Mouse (Mus musculus): ENCODE measurements around the gene Olfr1428. TPM values are rescaled to one million over a fixed set of nuclear protein-coding genes. Genes with fewer than 3 reads are reported as not detected.
"Not testable (repeated sequence)": the region's sequence is repeated elsewhere in the genome, so short reads cannot be mapped to it uniquely, and the experiment has no call there.

Gene Olfr1428
- total RNA-seq (2015) (not detected in 2 replicates), total RNA-seq (2017) (not detected in 2 replicates)

DNA sequence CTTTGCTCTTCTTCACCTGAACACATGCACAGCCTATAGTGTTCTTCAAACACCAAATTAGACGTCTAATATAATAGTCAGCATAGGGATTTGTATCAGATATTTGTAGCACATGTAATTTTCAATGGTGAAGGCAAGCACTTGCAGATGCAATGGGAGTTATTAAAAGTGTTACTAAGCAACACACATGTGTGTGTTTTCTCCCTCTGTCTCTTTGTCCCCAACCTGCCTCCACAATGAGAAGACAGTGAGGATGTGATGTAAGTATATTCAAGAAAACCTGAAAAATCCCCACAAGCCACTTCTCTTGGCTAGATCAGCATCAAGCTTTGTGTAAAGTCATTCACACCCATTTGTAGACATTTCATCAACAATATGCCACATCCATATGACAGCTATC lies at the start of gene Olfr1428:
TSS of gene Olfr1428 (minus strand) at position 101 of the 400 bp plus-strand sequence.
- no peak for ATAC-seq (ENCODE audit: poor library complexity, severe bottlenecking)

DNA sequence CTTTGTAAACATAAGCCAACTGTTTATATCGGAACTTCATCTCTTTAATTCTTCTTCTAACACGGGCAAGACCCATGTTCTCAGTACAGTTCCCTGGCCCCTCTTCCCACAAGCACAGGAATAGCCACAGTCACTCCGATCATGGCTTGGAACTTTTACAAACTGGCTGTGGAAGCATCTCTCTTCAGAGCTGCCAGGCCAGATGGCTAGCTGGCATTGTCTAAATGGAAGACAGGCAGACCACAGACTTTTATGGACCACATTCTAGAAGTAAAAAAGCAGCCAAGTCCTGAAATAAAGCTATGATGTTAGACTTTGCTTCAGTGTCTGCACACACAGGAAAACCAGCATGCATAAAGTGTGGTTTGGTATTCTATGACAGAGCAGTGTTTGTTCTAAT lies 29.8 kb upstream of the Olfr1428 start:
- no peak for ATAC-seq (ENCODE audit: poor library complexity, severe bottlenecking)

DNA sequence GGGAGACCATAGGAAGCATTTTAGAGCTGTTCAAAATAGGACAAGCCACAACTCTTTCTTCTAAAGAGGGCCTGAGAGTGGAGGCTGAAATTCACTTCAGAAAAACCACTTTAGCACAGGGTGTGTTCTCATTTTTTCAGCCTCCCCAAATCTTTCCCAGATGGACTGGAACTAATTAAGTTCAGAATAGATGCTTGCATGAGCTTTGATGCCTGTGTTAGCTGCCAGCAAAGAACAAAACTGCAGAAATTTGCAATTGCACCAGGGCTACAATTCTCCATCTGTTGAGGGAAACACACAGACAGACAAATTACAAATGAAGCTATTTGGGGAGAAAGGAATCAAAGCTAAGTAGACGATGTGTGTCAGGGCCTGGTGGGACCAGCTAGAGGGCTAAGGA lies 27.7 kb upstream of the Olfr1428 start:
- ATAC-seq (ENCODE audit: poor library complexity, severe bottlenecking), result no peak

DNA sequence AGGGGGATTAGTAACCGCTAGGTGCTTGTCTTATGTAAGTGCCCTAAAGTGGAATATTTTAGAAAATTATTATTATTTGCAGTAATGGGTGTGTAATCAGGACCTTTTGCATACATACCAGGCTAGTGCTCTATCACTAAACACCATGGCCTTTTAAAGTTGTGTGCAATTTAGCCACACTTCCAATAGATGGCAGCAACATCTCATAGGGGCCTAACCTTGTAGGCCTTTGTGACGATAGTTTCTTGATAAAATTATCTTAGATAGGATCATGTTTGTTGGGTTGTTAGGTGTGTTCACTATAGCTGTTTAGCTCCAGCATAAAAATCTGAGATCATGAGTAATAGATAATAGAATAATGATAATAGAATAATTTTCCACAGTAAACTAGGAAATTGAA lies 18.6 kb upstream of the Olfr1428 start:
- ATAC-seq (ENCODE audit: poor library complexity, severe bottlenecking), result peak; percentile 67; the same call in 1 of the 2 replicates

DNA sequence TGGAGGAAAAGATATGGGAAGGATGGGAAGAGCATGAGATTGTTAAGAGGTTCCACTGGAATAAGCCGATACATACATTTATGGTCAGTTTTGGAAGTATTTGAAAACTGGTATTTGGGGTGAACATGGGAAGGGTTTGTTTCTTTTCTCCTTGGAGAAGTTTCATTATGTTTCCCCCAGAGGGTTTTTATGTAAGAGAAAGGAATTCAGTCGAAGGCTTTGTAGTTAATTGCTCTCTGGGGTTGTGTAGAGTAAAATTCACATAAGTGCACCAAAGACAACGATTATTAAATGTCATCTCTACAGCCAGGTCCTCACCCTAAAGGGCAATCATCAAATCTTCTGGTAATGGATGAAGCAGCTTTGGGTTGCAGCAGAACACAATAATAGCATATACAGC lies 7.4 kb upstream of the Olfr1428 start, which contains the start of gene Olfr76:
TSS of gene Olfr76 (minus strand) at position 101 of the 400 bp plus-strand sequence.
- ATAC-seq (ENCODE audit: poor library complexity, severe bottlenecking), result no peak

DNA sequence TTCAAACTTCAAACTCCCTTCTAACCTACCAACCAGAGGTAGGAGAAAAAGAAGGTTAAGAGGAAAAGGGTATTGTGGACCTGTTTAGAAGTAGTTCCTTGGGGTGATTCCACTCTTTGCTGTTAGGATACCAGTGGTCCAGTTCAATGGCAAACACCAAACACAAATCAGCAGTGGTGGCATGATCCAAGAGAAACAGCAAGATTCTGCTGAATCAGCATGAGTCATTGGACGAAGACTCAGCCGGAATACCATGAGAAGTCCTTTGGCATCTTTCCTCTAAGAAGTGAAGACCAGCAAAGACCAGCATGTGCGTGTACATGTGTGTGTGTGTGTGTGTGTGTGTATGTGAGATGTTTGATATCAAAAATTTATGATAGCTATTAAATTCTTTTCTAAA lies 767 bp upstream of the Olfr1428 start:
- no peak for ATAC-seq (ENCODE audit: poor library complexity, severe bottlenecking)

DNA sequence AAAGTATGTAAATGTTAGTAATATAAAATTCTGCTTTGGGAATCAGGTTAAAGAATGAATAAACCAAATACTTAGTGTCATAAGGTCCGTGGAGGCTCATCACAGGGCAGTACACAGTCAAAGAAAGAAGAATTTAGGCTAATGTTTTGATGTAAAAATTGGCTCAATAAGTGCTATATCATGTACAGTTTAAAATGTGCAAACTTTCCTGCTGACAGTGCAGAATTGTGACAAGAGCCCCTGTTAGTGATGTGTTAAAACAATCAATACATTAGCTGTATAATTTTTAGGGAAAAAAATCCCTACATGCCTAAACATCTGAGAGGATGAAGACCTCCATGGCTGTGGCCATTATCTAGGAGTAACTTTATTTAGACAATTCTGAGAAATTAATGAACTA lies 1.9 kb downstream of the Olfr1428 start:
- no peak for ATAC-seq (ENCODE audit: poor library complexity, severe bottlenecking)

DNA sequence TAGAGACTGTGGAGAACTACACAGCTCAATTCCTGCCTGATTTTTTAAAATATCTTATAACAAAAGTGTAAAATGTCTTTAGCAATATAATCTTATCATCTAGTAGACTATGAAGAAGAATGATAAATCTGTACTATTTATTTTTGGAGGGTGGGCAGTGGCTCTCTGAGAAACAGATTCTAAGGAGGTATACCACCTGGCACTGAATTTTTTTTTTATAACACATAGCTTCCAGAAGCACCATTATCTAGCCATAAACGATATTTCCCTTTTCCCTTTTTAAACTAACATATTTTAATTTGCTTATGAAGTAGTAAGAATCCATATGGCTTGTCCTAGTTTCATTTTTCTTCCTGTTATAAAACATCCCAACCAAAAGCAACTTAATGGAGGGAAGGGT lies 11.2 kb downstream of the Olfr1428 start:
- no peak for ATAC-seq (ENCODE audit: poor library complexity, severe bottlenecking)

DNA sequence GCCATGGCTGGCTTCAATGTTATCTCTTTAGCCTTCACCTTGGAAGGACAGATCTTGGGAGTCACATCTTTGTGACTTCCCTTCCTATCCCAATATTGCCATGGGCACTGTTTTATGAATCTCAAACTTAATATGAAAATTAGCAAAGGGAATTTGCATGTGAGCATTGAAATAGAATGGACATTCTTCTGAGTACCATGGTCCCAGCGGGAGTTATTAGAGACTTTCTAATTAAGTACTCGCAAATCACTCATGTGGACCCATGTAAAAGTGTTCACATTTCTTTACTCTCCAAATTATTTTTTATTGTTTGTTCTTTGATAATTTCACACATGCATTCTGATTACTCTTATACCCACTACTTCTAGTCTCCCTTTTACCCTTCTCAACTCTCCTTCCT lies 12.5 kb downstream of the Olfr1428 start, which contains the start of gene Olfr1427:
TSS of gene Olfr1427 (minus strand) at position 101 of the 400 bp plus-strand sequence.
- ATAC-seq (ENCODE audit: poor library complexity, severe bottlenecking), result no peak

DNA sequence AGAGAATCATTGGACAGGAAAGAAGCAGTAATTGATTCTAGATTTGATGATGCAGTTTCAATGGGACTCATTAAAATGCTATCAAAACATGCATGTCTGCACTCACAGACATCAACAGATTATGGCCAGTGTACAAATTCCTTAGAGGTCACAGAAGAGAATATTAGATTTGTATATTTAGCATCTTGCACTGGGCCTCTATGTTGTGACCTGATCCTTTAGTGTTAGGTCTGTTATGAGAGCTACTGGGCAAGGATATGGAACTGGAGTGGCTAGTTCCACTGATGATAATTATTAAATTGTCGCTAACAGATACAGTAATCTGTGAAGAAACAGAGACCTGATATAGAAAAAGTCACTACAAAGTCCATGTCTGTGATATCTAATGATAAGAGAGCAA lies 23.8 kb downstream of the Olfr1428 start, which contains the start of gene Olfr1426:
TSS of gene Olfr1426 (minus strand) at position 101 of the 400 bp plus-strand sequence.
- no peak for ATAC-seq (ENCODE audit: poor library complexity, severe bottlenecking)

DNA sequence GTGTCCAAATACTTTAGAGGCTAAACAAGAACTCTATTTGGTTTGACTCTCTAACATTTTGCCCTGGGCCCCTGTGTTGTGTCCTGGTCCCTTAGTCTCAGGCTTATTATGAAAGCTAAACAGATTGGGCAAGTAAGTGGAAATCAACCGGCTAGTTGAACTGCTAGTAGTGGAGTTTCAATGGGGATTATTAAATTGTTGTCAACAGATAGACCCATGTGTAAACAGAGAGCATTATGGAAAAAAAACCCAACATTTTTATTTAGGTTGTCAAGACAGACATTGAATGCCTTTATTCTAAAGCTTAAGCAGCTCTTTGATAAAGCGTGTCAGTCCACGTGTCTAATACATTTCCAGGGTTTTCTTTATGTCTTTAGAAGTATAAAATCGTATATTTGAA lies 38.1 kb downstream of the Olfr1428 start, which contains the start of gene Olfr1425:
TSS of gene Olfr1425 (minus strand) at position 101 of the 400 bp plus-strand sequence.
- not testable (repeated sequence) for ATAC-seq (ENCODE audit: poor library complexity, severe bottlenecking)

DNA sequence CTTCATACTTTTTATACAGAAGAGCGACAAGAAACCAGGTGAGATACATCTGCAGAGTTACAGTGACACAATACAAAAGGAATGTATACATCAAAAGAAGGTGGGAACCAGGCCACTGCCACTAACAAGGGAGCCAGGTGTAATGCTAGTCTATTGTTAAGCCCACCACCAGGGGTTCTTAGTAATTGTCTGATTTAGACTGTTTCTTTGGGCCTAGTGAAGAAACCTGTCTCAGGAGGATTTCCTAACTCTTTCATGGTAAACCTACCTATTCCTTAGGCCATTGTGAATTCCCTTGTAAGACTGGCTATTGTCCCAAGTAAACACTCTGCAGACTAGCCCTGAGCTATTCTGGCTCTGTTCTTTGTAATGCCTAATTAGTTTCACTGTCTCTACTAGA lies 46.2 kb downstream of the Olfr1428 start:
- ATAC-seq (ENCODE audit: poor library complexity, severe bottlenecking), result not testable (repeated sequence)

DNA sequence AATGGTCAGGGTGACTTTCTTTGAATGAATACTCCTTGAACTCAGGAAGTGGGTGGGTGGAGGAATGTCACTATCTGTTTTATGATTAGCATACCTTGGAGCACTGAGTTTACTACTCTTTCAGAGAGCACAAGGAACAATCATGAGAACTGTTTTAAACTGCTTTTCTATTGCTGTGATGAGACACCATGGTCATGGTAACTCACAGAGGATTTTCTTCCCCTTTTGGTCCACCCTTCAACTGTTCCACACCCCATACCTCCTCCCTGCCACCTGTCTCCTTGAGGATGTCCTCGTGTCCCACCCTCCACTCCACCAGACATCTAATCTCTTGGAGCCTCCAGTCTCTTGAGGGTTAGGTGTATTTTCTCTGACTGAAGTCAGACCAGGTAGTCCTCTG lies 47.9 kb downstream of the Olfr1428 start:
- ATAC-seq (ENCODE audit: poor library complexity, severe bottlenecking), result not testable (repeated sequence)

DNA sequence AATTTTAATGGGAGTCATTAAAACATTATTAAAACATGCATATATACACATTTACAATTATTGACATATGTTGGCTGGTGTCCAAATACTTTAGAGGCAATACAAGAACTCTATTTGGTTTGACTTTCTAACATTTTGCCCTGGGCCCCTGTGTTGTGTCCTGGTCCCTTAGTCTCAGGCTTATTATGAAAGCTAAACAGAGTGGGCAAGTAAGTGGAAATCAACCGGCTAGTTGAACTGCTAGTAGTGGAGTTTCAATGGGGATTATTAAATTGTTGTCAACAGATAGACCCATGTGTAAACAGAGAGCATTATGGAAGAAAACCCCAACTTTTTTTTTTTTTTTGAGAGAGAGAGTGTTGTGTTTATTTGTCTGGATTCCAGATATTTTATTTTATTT lies 53.1 kb downstream of the Olfr1428 start, which contains the start of gene Olfr1424:
TSS of gene Olfr1424 (minus strand) at position 101 of the 400 bp plus-strand sequence.
- ATAC-seq (ENCODE audit: poor library complexity, severe bottlenecking), result not testable (repeated sequence)

Other genes with a start within 250 kb of the Olfr1428 start
- not detected in 2 replicates for gene Olfr1419, start 240.8 kb downstream of the Olfr1428 start, total RNA-seq (2015)
- gene Olfr1419, start 240.8 kb downstream of the Olfr1428 start, total RNA-seq (2017), result not detected in 2 replicates
- not detected in 2 replicates for gene Olfr1420, start 229.3 kb downstream of the Olfr1428 start, total RNA-seq (2015)
- gene Olfr1420, start 229.3 kb downstream of the Olfr1428 start, total RNA-seq (2017), result not detected in 2 replicates
- 45.5 and 48.7 TPM in 2 replicates for gene Patl1, start 203.5 kb downstream of the Olfr1428 start, total RNA-seq (2015)
- 20.3 and 26.1 TPM in 2 replicates for gene Patl1, start 203.5 kb downstream of the Olfr1428 start, total RNA-seq (2017)
- gene Osbp, start 150.0 kb downstream of the Olfr1428 start, total RNA-seq (2015), result 35.0 and 36.9 TPM in 2 replicates
- 42.6 and 43.3 TPM in 2 replicates for gene Osbp, start 150.0 kb downstream of the Olfr1428 start, total RNA-seq (2017)
- gene Olfr1423, start 74.6 kb downstream of the Olfr1428 start, total RNA-seq (2015), result 0.02 TPM in 1 of 2 replicates, not detected in the other
- not detected in 2 replicates for gene Olfr1423, start 74.6 kb downstream of the Olfr1428 start, total RNA-seq (2017)
- gene Olfr1424, start 53.2 kb downstream of the Olfr1428 start, total RNA-seq (2015), result not detected in 2 replicates
- gene Olfr1424, start 53.2 kb downstream of the Olfr1428 start, total RNA-seq (2017), result not detected in 2 replicates
- gene Olfr1425, start 38.2 kb downstream of the Olfr1428 start, total RNA-seq (2015), result not detected in 2 replicates
- not detected in 2 replicates for gene Olfr1425, start 38.2 kb downstream of the Olfr1428 start, total RNA-seq (2017)
- gene Olfr1426, start 23.9 kb downstream of the Olfr1428 start, total RNA-seq (2015), result not detected in 2 replicates
- not detected in 2 replicates for gene Olfr1426, start 23.9 kb downstream of the Olfr1428 start, total RNA-seq (2017)
- gene Olfr1427, start 12.6 kb downstream of the Olfr1428 start, total RNA-seq (2015), result not detected in 2 replicates
- gene Olfr1427, start 12.6 kb downstream of the Olfr1428 start, total RNA-seq (2017), result not detected in 2 replicates
- gene Olfr76, start 7.3 kb upstream of the Olfr1428 start, total RNA-seq (2015), result not detected in 2 replicates
- not detected in 2 replicates for gene Olfr76, start 7.3 kb upstream of the Olfr1428 start, total RNA-seq (2017)
- not detected in 2 replicates for gene Olfr1555-ps1, start 54.2 kb upstream of the Olfr1428 start, total RNA-seq (2015)
- gene Olfr1555-ps1, start 54.2 kb upstream of the Olfr1428 start, total RNA-seq (2017), result not detected in 2 replicates
- gene Olfr1431, start 84.7 kb upstream of the Olfr1428 start, total RNA-seq (2015), result not detected in 2 replicates
- gene Olfr1431, start 84.7 kb upstream of the Olfr1428 start, total RNA-seq (2017), result not detected in 2 replicates
- not detected in 2 replicates for gene Olfr1432, start 116.7 kb upstream of the Olfr1428 start, total RNA-seq (2015)
- not detected in 2 replicates for gene Olfr1432, start 116.7 kb upstream of the Olfr1428 start, total RNA-seq (2017)
- gene Olfr262, start 125.8 kb upstream of the Olfr1428 start, total RNA-seq (2015), result not detected in 2 replicates
- gene Olfr262, start 125.8 kb upstream of the Olfr1428 start, total RNA-seq (2017), result not detected in 2 replicates
- not detected in 2 replicates for gene Olfr235, start 145.1 kb upstream of the Olfr1428 start, total RNA-seq (2015)
- not detected in 2 replicates for gene Olfr235, start 145.1 kb upstream of the Olfr1428 start, total RNA-seq (2017)
- not detected in 2 replicates for gene Olfr1434, start 164.0 kb upstream of the Olfr1428 start, total RNA-seq (2015)
- gene Olfr1434, start 164.0 kb upstream of the Olfr1428 start, total RNA-seq (2017), result not detected in 2 replicates
- not detected in 2 replicates for gene Olfr1436, start 183.2 kb upstream of the Olfr1428 start, total RNA-seq (2015)
- gene Olfr1436, start 183.2 kb upstream of the Olfr1428 start, total RNA-seq (2017), result not detected in 2 replicates
- not detected in 2 replicates for gene Olfr1437, start 209.2 kb upstream of the Olfr1428 start, total RNA-seq (2015)
- not detected in 2 replicates for gene Olfr1437, start 209.2 kb upstream of the Olfr1428 start, total RNA-seq (2017)
- not detected in 2 replicates for gene Olfr1438-ps1, start 220.0 kb upstream of the Olfr1428 start, total RNA-seq (2015)
- gene Olfr1438-ps1, start 220.0 kb upstream of the Olfr1428 start, total RNA-seq (2017), result not detected in 2 replicates

Data from megakaryocyte, adult 5-6 weeks (primary cell).